Mouse (Mus musculus) urinary bladder, postnatal 14 days (tissue): ENCODE results near the gene Arhgap9.

Experiments
- DNase-seq: peaks from one replicate; pipeline ENCODE4 v3.0.0; 2021; ENCODE audit warnings: low spot score

Gene Arhgap9

DNA sequence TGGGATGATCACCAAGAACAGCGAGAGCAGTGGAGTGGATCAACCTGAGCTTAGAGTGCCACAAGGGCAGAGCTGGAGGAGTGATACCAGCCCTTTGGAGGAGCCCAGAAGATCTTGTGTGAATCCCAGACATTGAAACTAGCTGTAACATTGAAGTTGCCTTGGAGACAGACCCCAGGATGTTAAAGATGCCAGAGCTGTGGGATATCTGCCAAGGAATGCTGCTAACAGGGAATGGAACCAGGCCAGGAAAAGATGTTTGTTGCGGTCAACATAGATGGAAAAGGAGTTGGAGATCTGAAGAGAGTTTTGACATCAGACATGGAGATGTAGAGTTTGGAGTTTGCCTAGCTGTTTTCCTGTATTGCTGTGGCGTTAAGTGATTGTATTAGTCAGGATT lies 24.4 kb downstream of the Arhgap9 start:
- no peak for DNase-seq

DNA sequence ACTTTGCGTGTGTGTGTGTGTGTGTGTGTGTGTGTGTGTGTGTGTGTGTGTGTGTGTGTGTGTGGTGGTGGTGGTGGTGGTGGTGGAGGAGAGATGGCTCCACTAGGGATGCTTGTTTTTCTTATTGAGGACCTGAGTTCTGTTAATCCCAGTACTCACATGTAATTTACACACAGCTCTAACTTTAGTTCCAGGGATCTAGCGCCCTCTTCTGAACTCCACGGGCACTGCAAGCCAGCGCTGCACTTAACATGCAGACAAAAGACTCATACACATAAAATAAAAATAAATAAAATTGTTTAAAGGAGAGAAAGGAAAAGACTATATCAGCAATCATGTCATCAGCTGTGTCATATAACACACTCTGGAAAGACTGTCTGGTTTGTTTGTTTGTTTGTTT lies 27.2 kb downstream of the Arhgap9 start:
- DNase-seq: no peak

DNA sequence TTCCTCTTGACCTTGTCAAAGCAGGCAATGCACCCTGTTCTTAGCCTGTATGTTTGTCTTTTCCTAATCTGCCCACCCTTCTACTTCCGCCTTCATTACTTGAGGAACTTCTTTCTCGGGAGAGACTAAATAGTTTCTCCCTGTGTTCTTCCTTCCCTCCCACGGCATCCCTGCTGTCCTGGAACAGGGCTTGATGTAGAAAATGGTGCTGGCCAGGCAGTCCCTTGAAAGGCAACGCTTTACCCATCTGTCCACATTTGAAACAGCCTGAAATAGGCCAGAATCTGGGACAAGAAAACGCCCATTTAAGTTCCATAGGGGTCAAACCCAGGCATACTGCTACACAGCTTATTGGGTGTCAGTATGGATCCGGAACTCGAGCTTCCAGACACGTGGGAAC lies 28.0 kb downstream of the Arhgap9 start:
- DNase-seq: no peak

DNA sequence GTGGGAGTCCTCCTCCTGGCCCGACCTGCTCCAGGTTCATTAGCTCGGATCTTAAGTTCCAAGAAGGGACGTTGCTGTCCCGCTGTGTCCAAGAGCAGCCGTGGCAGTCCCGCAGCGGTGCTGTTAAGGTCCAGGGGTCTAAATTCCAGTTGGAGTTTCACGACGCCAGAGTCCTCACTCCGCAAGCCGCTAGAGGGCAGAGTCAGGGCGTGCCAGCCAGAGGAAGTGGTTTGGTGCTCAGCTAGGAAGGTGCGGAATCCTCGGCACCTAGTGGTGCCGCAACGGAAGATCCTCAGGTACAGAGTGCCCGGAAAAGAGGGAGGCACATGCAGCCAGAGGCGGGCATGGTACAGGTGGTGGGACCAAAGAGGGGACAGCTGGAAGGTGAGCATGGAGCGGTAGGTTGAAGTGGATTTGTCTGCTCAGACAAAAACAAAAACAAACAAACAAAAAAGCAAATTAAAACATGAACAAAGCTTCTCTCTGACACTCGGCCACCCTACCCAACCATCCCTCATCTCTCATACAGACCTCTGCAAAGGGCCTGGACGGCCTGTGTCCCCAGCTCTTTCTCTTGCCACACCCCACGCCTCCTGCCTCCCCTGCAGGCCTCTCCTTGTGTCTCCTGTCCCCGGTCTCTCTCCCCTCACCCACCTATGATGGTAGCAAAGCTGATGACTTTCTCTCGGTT lies 29.0 kb downstream of the Arhgap9 start:
- DNase-seq: peak; percentile 71

DNA sequence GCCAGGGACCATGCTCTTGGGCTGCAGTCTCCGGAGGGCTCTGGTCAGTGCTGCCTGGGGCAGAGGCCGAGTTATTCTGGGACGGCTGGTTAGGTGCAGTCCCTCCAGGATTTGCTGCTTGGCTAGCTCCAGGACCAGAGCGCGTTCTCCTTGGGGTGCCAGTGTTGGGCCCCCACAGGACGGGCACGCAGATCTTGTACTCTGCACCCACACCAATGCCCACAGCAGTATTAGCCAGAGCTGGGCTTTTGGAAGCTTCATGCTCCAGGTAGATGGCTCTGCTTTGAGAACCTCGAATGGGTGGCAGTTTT lies 29.5 kb downstream of the Arhgap9 start:
- no peak for DNase-seq

DNA sequence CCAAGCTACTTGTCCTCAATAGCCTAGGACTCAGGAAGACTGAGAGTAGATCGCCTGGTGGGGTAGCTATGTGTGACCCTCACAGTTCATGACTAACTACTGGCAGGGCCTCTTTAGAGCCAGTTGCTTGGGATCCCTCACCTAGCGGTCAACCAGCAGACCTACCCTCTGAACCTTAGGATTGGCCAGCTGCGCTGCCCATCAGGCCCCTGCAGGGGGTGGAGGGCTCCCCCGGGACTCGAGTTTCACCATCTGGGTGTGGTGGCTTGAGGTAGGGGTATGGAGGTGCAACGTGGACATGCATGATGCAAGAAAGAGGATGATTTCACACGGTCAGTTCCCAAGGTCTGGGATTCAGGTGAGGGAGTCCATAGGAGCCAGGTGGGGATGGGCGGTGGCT lies 30.0 kb downstream of the Arhgap9 start:
- no peak for DNase-seq

DNA sequence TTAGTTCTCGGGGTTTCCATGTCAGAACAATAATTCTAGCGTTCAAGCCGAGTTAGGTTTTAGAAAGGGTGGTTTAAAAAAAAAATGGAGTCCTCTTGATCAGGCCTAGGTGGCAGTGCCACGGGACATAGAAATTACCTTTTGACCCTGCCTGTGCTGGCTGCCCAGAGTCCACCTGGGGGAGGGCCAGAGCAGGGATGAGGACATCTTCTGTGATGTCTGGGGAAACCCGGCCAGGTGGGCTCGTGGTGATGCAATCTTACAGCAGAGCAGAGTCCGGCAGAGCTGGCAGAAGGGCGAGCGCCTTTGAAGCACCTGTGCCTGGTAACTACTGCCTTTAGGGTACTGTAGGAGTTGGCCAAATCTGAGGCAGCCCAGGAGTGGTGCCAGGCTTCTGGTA lies 30.4 kb downstream of the Arhgap9 start:
- no peak for DNase-seq

DNA sequence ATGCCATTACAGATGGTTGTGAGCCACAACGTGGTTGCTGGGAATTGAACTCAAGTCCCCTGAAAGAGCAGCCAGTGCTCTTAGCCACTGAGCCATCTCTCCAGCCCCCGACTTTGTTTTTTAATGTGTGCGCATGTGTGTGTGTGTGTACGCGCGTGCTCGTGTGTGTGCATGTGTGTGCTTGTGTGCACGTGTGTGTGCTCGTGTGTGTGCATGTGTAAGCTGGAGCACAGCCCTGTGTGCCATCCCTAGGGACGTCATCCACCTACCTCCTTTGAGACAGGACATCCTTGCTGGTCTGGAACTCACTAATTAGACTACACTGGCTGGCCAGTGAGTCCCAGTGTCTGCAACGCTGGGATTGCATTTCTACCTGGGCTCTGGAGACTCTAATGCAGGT lies 31.0 kb downstream of the Arhgap9 start:
- DNase-seq: no peak

DNA sequence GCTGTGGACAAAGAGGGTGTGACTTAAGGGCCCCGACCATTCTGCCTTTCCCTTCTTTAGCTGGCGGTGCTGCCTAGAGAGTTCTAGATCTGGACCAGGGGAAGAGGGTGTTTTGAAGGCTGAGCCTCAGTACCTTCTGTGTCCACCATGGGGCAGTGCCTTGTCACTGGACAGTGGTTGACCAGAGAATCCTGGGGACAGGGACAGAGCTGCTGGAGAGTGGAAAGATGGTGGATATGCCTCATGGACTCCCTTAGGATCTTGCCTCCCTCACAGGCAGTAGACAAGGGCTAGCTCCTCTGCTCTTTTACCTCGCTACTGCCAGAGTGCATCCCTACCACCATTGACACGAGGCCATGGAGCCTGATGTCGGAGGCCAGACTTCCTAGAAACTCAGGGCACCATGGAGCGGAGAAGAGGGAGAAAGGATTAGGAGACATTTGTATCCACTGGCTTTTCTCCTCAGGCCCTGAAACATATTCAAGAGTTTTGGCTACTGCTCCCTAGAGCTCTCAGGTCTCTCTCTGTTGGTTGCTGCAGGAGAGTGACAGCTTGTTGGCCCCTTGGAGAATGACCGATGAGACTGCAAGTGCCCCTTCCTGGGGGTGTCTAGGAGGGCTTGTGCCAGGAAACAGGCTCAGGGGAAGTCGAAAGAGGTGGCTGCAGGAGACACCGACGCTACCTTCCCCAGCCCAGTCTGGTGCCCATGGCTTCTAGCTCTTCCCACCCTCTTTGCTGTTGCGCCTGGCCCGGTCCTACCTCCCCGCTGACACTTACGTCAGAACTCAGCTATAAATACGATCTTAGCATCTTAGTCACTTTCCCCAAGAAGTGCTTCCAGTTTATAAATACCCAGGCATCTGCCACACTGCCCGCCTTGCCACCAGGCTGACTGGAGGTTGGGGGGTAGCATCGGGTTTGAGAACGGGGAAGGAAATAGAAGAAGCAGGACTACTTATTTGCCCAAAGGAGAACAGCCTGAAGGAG lies 32.4 kb downstream of the Arhgap9 start, which contains the start of gene Inhbe:
TSS of gene Inhbe (minus strand) at position 503 of the 987 bp plus-strand sequence.
- DNase-seq: no peak

DNA sequence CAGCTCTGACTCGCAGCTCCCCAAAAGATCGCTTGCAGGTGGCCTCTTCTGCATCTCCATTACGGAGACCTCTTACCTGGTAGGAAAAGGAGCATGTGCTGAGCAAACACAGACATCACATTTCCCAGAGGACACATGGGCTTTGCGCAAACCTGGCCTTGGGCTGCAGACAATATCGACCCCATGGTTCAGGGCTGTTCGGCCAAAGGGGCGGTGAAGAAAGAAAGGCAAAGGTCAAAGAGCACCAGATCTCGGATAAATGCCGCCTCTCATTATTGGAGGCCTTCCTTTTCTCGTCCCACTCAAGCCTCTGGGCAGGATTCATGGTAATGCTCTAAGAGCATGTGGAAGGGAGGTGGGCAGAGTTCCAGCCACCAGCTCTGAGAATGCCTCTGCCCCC lies 33.6 kb downstream of the Arhgap9 start:
- DNase-seq: no peak

DNA sequence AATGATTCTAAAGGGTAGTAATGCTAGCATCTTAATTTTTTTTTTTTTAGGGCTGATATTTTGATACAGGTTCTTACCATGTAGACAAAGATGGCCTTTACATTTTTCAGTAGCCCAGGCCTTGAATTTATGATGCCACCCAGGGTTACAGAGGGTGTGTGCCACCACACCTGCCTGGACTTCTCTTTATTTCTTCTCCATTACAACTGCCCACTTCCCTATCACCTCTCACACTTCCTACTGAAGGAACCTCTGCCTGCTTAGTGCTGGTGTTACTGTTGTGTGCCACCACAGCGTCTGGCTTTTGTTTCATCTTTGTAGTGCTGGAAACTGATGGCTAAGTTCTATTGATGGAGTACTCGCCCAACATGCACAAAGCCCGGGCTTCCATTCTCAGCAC lies 39.0 kb downstream of the Arhgap9 start:
- no peak for DNase-seq

DNA sequence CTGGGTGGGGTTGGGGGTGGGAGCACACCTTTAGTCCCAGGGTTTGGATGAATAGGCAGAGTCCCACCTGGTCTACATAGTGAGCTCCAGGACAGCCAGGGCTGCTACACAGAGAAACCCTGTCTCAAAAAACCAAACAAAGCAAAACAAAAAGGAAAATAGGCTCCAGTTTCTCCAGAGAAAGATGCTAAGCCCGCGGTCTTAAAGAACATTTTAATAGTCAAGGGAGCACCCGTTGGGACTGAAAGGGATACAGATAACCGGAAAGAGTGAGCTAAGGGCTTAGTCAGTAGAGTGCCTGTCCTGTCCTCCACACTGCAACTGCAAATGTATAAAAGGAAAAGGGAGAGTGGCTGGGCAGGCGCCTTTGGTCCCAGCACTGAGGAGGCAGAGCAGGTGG lies 45.4 kb downstream of the Arhgap9 start:
- no peak for DNase-seq

DNA sequence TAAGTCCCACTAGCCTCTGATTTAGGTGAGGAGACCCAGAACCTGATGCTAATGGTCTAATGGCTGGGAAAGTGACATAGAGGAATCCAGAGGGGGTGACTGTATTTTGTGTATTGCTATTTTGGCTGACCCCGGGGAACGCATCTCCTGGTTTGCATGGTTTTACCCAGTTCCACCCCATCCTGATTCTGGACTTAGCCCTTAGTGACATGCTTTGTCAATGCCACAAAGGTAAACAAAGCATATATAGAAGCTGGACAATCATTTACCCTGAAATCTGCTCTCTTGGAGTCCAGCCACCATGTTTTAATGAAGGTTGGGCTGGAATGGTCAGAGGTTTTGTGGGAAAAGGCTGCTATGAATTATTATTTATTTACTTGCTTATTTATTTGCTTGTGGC lies 46.5 kb downstream of the Arhgap9 start:
- DNase-seq: no peak

DNA sequence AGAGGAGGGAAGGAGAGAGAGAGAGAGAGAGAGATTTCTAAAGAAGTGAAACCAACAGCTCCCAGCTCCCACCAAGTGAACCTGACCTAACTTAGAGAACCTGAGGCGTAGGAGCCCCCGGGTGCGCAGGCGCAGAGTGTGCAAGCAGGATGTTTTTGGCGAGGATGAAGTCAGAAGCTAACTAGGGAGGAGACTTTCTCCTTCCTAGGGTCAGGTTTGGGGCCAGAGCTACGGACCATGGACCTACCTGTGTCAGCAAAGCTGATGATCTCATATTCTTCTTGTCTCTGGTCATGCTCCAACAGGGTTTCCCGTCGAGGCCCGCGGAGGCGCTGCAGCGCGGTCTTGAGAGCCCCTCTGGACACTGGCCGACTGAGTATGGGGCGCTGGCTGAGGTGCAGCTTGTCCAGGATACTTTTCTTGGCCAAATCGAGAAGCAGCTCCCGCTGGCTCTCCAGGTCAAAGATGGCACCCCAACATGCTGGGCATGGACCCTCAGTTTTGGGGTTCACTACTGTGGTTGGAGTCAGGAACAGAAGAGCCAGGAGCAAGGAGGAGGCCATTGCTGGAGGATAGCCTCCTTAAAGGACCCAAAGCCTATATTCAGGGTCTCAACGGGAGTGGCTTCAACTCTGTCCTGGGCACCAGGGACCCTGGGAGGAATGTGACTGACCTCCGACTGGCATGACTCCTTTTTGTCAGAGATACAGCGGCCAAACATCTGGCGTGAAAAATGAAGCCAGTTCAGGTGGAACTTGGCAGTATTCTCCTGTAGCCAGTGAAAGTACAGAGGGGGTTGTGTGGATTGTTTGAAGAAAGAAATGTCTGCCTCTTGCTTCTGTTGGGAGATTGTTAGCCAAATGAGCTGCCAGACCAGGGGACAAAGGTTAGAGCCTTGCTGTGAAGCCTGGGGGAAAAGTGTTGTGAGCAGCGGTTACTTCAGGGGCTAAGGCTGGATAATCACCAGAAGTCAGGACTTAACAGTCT lies 48.4 kb downstream of the Arhgap9 start, which contains the start of gene Inhbc:
TSS of gene Inhbc (minus strand) at position 598 of the 987 bp plus-strand sequence.
- DNase-seq: no peak

DNA sequence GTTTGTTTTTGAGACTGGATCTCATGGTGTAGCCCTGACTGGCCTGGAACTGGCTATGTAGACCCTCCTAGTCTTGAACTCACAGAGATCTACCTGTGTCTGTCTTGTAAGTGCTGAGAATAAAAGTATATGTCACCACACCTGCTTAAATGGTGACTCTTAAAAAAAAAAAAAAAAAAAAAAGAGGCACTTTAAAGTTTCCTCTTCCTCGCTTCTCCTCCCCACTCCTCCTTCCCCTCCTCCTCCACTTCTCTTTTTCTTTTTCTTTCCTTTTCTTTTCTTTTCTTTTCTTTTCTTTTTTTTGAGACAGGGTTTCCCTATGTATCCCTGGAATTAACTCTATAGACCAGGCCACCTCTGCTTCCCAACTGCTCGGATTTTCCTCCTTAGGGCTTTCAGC lies 49.3 kb downstream of the Arhgap9 start:
- DNase-seq: no peak

DNA sequence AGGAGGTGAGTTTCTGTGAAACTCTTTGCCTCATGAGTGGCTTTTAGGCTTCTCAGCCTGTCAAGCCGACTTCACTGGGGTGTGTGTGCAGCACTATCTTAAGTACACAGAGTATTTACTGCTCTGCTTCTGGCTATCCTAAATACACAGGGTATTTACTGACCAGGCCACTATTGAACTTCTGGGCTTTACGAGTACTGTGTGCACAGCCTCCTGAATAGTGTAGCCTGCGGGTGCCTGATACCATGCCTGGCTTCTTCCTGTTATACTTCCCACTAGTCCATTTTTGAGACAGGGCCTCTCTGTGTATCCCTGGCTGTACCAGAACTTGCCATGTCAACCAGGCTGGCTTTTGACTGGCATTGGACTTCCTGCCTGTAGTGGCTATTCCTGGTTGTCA lies 55.9 kb downstream of the Arhgap9 start:
- no peak for DNase-seq
